Mouse (Mus musculus): ENCODE measurements around the gene Elane. TPM values are rescaled to one million over a fixed set of nuclear protein-coding genes. Genes with fewer than 3 reads are reported as not detected.

Gene Elane
- total and polyA plus RNA-seq, 2 experiments from 2014 or later: not detected

DNA sequence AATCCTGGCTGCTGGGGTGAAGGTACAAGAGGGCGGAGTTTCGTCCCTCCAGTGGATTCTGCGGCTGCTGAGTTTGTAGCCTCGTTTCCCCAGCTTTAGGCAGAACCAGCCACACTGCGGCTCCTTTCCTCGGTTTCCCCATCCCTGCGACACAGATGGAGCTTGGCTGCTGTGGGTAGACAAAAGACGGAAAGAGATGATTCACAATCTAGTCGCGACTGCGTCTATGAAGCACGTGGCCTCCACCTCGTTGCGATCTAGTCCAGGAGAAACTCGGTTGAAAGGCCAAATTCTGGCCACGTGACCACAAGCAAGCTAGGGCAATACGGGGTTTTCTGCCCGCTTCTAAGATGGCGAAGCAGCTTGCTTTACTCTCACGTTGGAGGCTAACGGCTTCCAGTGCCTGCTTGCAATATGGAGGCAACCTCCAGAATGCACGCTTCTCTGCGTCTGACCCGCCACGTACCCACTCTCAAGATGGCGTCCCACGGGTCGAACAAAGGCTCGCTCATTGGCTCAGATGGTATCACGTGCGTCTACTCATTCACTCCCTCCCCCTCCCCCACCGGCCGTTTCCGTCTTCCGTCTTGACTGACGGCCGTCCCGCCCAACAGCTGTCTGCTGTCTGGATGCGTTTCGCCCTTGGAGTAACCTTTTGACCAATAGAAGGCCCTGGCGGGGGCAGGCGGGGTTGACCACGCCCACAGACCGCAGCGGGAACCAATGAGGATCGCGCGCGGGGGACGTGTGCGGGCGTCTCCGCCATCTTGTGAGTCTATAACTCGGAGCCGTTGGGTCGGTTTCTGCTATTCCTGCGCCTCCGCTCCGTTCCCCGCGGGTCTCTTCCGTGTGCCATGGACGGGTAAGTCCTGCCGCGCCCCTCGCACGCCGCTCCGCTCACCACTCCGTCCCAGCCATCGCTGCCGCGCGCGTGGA, 31.9 kb upstream of the Elane start, which contains the start of gene Ptbp1:
Gene Ptbp1 (plus strand): TSS at position 568 of the 936 bp plus-strand sequence.
- Histone ChIP-seq H3K4me1 (ENCODE audit: insufficient read depth) (peaks cover 42% of the 10 kb centered on the region), H3K27me3 (ENCODE audit: insufficient read depth, low read length) (no peaks in the 10 kb centered on the region), H3K9me3 (ENCODE audit: low read length) (no peaks in the 10 kb centered on the region), H3K4me2 (ENCODE audit: low read depth) (peak within 1 kb of the TSS; percentile 82), H3K9ac (peak within 1 kb of the TSS; percentile 99), H3K4me3 (ENCODE audit: low read depth, low read length) (peak within 1 kb of the TSS; percentile 89), H3K27ac (ENCODE audit: low read depth, low read length) (peak within 1 kb of the TSS; percentile 98), H3K36me3 (ENCODE audit: insufficient read depth) (peaks cover 9% of the 10 kb centered on the region)
- DNase-seq: peak; percentile 100
- peak; percentile 95 for ATAC-seq
- 1% methylated on average over 75 of the region's 75 CpGs for WGBS
- TF ChIP-seq CTCF (IDR thresholded peaks at IDR 0.05; ENCODE audit: low read depth): 0 out of 2 replicates have a peak, but pooled peaks have one; percentile 2

DNA sequence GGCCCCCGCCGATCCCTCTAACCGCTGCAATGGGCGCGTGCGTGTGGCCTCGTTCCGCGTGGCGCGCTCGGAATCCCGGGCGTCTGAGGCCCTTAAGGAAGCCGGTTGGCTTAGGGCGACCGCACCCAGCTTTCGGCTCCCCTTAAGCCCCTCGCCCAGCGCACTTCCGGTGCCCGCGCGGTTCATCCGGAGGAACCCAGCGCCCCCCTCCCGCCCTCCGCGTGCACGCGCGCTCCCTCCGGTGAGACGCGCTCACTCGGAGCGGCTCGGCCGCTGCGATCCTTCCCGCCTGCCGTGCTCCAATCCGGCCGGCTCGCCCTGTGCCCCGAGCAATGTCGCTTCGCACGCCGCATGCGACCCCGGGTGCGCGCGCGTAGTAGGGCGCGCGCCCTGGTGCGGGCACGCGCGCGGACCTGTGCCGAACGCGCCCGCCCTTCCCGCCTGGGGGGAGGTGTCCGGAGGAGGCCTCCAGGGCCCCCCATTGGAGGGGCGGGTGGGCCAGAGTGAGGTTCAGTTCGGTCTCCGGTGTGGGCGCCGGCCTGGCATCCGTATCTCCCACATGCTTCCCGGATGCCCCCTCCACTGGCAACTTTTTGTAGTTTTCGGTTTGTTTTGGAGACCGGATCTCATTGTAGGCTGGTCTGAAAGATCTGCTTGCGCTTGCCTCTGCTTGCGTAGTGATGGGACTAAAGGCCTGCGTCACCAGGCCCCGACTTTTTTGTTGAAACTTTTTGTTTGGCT, 31.1 kb upstream of the Elane start:
- Histone ChIP-seq H3K27ac (ENCODE audit: low read depth, low read length) (peak overlapping the region; percentile 98), H3K9ac (peak overlapping the region; percentile 99), H3K27me3 (ENCODE audit: insufficient read depth, low read length) (no peaks in the 10 kb centered on the region), H3K4me2 (ENCODE audit: low read depth) (peak overlapping the region; percentile 82), H3K4me3 (ENCODE audit: low read depth, low read length) (peak overlapping the region; percentile 89), H3K36me3 (ENCODE audit: insufficient read depth) (peaks cover 17% of the 10 kb centered on the region), H3K9me3 (ENCODE audit: low read length) (no peaks in the 10 kb centered on the region), H3K4me1 (ENCODE audit: insufficient read depth) (peaks cover 42% of the 10 kb centered on the region)
- peak; percentile 26 for ATAC-seq
- 2% methylated on average over 80 of the region's 83 CpGs for WGBS
- TF ChIP-seq CTCF (IDR thresholded peaks at IDR 0.05; ENCODE audit: low read depth): no peak; the same call in 1 of the 2 replicates
- DNase-seq: peak; percentile 78

DNA sequence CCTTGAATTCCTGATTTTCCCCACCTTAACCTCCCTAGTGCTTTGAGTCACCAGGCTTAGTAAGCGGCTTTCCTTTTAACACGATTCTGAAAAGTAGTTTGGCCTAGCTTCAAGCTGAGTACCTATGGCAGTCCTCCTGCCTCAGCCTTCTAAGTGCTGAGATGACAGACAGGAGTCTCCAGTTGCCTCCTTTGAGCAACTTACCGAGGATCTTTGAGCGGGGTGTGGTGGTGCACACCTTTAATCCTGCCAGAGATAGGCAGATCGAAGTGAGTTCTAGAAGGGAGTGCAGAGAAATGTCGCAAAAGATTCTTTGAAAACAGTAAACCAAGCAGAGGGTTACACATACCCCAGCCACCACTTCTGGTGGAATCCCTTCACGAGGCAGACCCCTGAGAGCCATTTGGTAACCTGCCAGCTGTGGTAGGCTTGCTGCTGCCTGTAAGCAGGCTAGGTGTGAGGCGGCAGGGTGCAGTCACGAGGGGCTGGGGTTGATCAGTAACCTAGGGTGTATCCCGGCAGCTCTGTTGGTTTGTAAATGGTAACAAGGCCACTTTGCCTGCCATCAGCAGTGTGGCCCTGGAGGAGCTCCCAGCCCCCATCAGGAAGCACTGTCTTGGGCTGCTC, 30.4 kb upstream of the Elane start:
- Histone ChIP-seq H3K4me1 (ENCODE audit: insufficient read depth) (peaks cover 42% of the 10 kb centered on the region), H3K4me3 (ENCODE audit: low read depth, low read length) (peak overlapping the region; percentile 89), H3K4me2 (ENCODE audit: low read depth) (peak overlapping the region; percentile 82), H3K9ac (peak overlapping the region; percentile 99), H3K36me3 (ENCODE audit: insufficient read depth) (peaks cover 24% of the 10 kb centered on the region), H3K27ac (ENCODE audit: low read depth, low read length) (peak overlapping the region; percentile 98), H3K9me3 (ENCODE audit: low read length) (no peaks in the 10 kb centered on the region), H3K27me3 (ENCODE audit: insufficient read depth, low read length) (no peaks in the 10 kb centered on the region)
- ATAC-seq: no peak
- WGBS: 4% methylated on average over 10 of the region's 10 CpGs
- DNase-seq: no peak
- no peak for TF ChIP-seq CTCF (IDR thresholded peaks at IDR 0.05; ENCODE audit: low read depth)

DNA sequence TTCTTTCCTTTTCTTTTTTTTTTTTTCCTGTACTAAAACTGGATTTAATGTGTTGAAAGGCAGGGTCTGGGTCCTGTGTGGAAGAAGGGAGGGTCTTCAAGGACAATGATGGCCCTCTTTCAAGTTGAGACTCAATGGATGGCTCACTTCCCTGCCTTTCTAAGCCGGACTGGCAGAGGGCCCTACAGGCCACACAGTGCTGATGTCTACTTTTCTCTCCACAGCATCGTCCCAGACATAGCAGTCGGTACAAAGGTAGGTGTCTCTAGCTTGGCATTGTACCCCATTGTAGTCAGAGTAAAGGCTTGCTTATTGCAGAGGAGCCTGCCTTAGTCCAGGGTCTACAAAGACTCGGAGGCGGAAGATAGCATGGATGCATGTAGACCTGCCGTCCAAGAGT, 29.8 kb upstream of the Elane start:
- DNase-seq: no peak
- H3K27me3 ChIP-seq (ENCODE audit: insufficient read depth, low read length): no peaks in the 10 kb centered on the region
- peak overlapping the region; percentile 89 for H3K4me3 ChIP-seq (ENCODE audit: low read depth, low read length)
- peak overlapping the region; percentile 82 for H3K4me2 ChIP-seq (ENCODE audit: low read depth)
- no peak for TF ChIP-seq CTCF (IDR thresholded peaks at IDR 0.05; ENCODE audit: low read depth)
- no peaks in the 10 kb centered on the region for H3K9me3 ChIP-seq (ENCODE audit: low read length)
- 0 out of 2 replicates have a peak overlapping the region, but pooled peaks have one; percentile 1 for H3K27ac ChIP-seq (ENCODE audit: low read depth, low read length)
- no peak for ATAC-seq
- H3K36me3 ChIP-seq (ENCODE audit: insufficient read depth): peaks cover 30% of the 10 kb centered on the region
- WGBS: 21% methylated on average over 6 of the region's 6 CpGs
- peak overlapping the region; percentile 99 for H3K9ac ChIP-seq
- H3K4me1 ChIP-seq (ENCODE audit: insufficient read depth): peaks cover 42% of the 10 kb centered on the region

DNA sequence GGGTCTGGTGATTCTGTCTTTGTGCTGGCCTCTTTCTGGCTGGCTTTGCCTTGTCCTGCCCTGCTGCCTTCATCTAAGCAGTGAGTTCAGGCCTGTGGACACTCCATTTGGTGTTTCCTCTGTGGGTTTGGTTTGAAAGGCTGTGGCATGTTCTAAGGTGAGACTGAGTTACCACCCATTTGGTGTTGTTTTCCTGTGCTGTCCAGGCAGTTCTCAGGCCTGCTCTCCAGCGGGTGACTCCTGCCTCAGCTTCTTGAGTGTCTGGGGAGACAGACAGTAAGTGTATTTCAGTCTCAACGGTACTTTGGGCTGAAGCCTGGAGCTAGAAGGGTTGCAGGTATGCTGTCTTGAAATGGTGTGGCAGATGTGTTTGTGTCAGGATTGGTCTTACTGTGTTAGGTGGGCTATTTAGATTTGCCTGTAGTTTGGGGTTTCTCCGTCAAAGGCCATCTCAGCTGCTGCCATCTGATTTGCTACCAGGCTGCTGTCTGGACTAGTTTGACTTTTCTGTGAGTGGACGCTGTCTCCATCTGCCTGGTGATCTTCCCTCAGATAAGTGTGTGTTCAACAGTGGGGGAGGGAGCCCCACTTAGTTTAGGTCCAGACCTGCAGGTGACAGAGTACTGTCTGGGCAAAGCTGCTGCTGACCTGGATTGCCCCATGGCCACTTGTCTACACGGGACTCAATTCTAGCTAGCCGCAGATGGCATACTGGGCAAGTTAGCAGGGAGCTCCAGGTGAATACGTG, 29.2 kb upstream of the Elane start:
- 0 out of 2 replicates have a peak overlapping the region, but pooled peaks have one; percentile 40 for H3K27ac ChIP-seq (ENCODE audit: low read depth, low read length)
- H3K27me3 ChIP-seq (ENCODE audit: insufficient read depth, low read length): no peaks in the 10 kb centered on the region
- no peaks in the 10 kb centered on the region for H3K9me3 ChIP-seq (ENCODE audit: low read length)
- 41% methylated on average over 7 of the region's 7 CpGs for WGBS
- H3K9ac ChIP-seq: peak overlapping the region; percentile 99
- DNase-seq (no peak), ATAC-seq (no peak)
- no peak for TF ChIP-seq CTCF (IDR thresholded peaks at IDR 0.05; ENCODE audit: low read depth)
- peaks cover 36% of the 10 kb centered on the region for H3K36me3 ChIP-seq (ENCODE audit: insufficient read depth)
- peak overlapping the region; percentile 82 for H3K4me2 ChIP-seq (ENCODE audit: low read depth)
- peak overlapping the region; percentile 89 for H3K4me3 ChIP-seq (ENCODE audit: low read depth, low read length)
- H3K4me1 ChIP-seq (ENCODE audit: insufficient read depth): peaks cover 40% of the 10 kb centered on the region

DNA sequence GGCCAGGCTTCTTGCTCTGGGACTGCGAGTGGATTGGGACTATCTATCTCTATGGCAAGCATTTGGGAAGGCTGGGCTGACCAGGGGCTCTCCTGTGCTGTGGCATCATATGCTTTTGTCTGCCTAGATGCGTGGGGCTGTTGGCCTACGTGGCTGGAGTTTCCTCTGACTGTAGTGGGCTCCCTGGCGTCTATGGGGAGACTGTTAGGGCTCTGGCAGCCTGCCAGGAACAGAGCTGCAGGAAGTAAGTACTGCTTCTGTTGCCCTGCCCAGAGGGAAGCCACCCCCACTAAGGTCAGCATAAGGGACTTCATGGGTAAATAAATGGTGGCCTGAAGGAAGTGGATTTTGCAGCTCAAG, 28.6 kb upstream of the Elane start:
- Histone ChIP-seq H3K9ac (peak overlapping the region; percentile 99; the same call in 1 of the 2 replicates), H3K27me3 (ENCODE audit: insufficient read depth, low read length) (no peaks in the 10 kb centered on the region), H3K4me2 (ENCODE audit: low read depth) (peak overlapping the region; percentile 82), H3K36me3 (ENCODE audit: insufficient read depth) (peaks cover 42% of the 10 kb centered on the region), H3K27ac (ENCODE audit: low read depth, low read length) (0 out of 2 replicates have a peak overlapping the region, but pooled peaks have one; percentile 40), H3K4me3 (ENCODE audit: low read depth, low read length) (peak overlapping the region; percentile 9; the same call in 1 of the 2 replicates), H3K9me3 (ENCODE audit: low read length) (no peaks in the 10 kb centered on the region), H3K4me1 (ENCODE audit: insufficient read depth) (peaks cover 34% of the 10 kb centered on the region)
- ATAC-seq (no peak), DNase-seq (peak; percentile 47)
- 15% methylated on average over 4 of the region's 4 CpGs for WGBS
- TF ChIP-seq CTCF (IDR thresholded peaks at IDR 0.05; ENCODE audit: low read depth): no peak
